Mouse (Mus musculus) kidney, adult 11 months (tissue): Measurements from ENCODE around the gene Aox3.
A peak's percentile ranks its signal among the peaks of the same experiment; 100 is the strongest.

Experiments
- DNase-seq: peaks from one replicate; pipeline ENCODE4 v3.0.0; 2022

The Aox3 gene

GRCm38 (mm10) chr1:58112880-58113279 is at the start of gene Aox3:
TSS of gene Aox3 (plus strand) at chr1:58113130.
- peak; percentile 23 for DNase-seq

- peak; percentile 51 for DNase-seq
Observed at GRCm38 (mm10) chr1:58065151-58065550, 47.8 kb upstream of the Aox3 start.

- DNase-seq: no peak
Observed at GRCm38 (mm10) chr1:58065606-58066005, 47.3 kb upstream of the Aox3 start.

GRCm38 (mm10) chr1:58069181-58069580 is 43.7 kb upstream of the Aox3 start:
- DNase-seq: no peak

GRCm38 (mm10) chr1:58070091-58070490 is 42.8 kb upstream of the Aox3 start:
- no peak for DNase-seq

GRCm38 (mm10) chr1:58071006-58071405 is 41.9 kb upstream of the Aox3 start:
- no peak for DNase-seq

- no peak for DNase-seq
Observed at GRCm38 (mm10) chr1:58071509-58071908, 41.4 kb upstream of the Aox3 start.

GRCm38 (mm10) chr1:58072416-58072815 is 40.5 kb upstream of the Aox3 start:
- DNase-seq: no peak

GRCm38 (mm10) chr1:58072991-58073730 is 39.8 kb upstream of the Aox3 start:
- DNase-seq: no peak

- no peak for DNase-seq
Observed at GRCm38 (mm10) chr1:58074266-58074665, 38.7 kb upstream of the Aox3 start.

GRCm38 (mm10) chr1:58077882-58078281 is 35.0 kb upstream of the Aox3 start:
- no peak for DNase-seq

GRCm38 (mm10) chr1:58078390-58078789 is 34.5 kb upstream of the Aox3 start:
- DNase-seq: no peak

- DNase-seq: no peak
Observed at GRCm38 (mm10) chr1:58079689-58080088, 33.2 kb upstream of the Aox3 start.

- no peak for DNase-seq
Observed at GRCm38 (mm10) chr1:58080446-58080845, 32.5 kb upstream of the Aox3 start.

GRCm38 (mm10) chr1:58081356-58081755 is 31.6 kb upstream of the Aox3 start:
- no peak for DNase-seq

GRCm38 (mm10) chr1:58089316-58089715 is 23.6 kb upstream of the Aox3 start:
- no peak for DNase-seq

GRCm38 (mm10) chr1:58090191-58090590 is 22.7 kb upstream of the Aox3 start:
- no peak for DNase-seq

- no peak for DNase-seq
Observed at GRCm38 (mm10) chr1:58091213-58091612, 21.7 kb upstream of the Aox3 start.

- DNase-seq: no peak
Observed at GRCm38 (mm10) chr1:58091992-58092560, 20.9 kb upstream of the Aox3 start.

GRCm38 (mm10) chr1:58097338-58097737 is 15.6 kb upstream of the Aox3 start:
- no peak for DNase-seq

- DNase-seq: no peak
Observed at GRCm38 (mm10) chr1:58099119-58099518, 13.8 kb upstream of the Aox3 start.

- no peak for DNase-seq
Observed at GRCm38 (mm10) chr1:58101531-58102146, 11.3 kb upstream of the Aox3 start.

GRCm38 (mm10) chr1:58102494-58102893 is 10.4 kb upstream of the Aox3 start:
- DNase-seq: no peak

- no peak for DNase-seq
Observed at GRCm38 (mm10) chr1:58105685-58106084, 7.2 kb upstream of the Aox3 start.
